Mouse (Mus musculus) embryonic fibroblast, embryonic 13.5 days (primary cell): ENCODE results near the gene Lypla2. TPM values are rescaled to one million over a fixed set of nuclear protein-coding genes. Genes with fewer than 3 reads are reported as not detected.
"Not testable (repeated sequence)": the region's sequence is repeated elsewhere in the genome, so short reads cannot be mapped to it uniquely, and the experiment has no call there.

Experiments used
- H3K27ac ChIP-seq: 2 replicates; pipeline ENCODE4 v1.5.1; 2012; ENCODE audit warnings: low read length, control low read depth, inconsistent platforms; ENCODE audit not compliant: insufficient read depth
- H3K4me1 ChIP-seq: 2 replicates; pipeline ENCODE4 v1.6.1; 2011; ENCODE audit warnings: low read length; ENCODE audit not compliant: control insufficient read depth, insufficient read depth
- H3K4me3 ChIP-seq: 2 replicates; pipeline ENCODE4 v1.5.1; 2011; ENCODE audit warnings: mild to moderate bottlenecking, control low read depth, low read length; ENCODE audit not compliant: insufficient read depth
- CTCF ChIP-seq: IDR thresholded peaks from 2 replicates; pipeline ENCODE4 v1.5.1; 2011; ENCODE audit warnings: mild to moderate bottlenecking, control low read depth, low read length, moderate library complexity, borderline replicate concordance; ENCODE audit not compliant: insufficient read depth
- POLR2A ChIP-seq: IDR thresholded peaks from 2 replicates; pipeline ENCODE4 v1.6.1; 2011; ENCODE audit warnings: low read depth, mild to moderate bottlenecking, control low read depth, low read length, moderate library complexity
- polyA plus RNA-seq: library from polyadenylated mRNA; stranded (reverse); fragments of >200 nt; gene quantifications from 2 replicates; pipeline ENCODE4 v1.2.4, GENCODE M21; 2011; ENCODE audit warnings: low read depth; ENCODE audit not compliant: missing spikeins, insufficient read length

The Lypla2 gene
- polyA plus RNA-seq, 1 experiment: 35.5 TPM

DNA sequence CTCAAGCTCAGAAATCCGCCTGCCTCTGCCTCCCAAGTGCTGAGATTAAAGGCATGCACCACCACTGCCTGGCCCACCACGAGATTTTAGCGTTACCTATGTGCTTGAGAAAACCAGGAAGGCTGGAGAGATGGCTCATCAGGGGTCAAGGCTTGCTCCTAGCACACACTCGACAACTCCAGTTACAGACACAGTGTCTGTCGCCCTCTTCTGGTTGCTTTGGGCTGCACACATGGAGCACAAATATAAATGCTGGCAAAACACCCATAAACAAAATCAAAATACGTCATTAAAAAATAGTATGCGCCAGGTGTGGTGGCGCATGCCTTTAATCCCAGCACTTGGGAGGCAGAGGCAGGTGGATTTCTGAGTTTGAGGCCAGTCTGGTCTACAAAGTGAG lies 31.4 kb downstream of the Lypla2 start:
- H3K4me1 ChIP-seq, H3K4me3 ChIP-seq, H3K27ac ChIP-seq: not testable (repeated sequence)
- 0 out of 2 replicates have a peak, but pooled peaks have one; percentile 22 for TF ChIP-seq CTCF

DNA sequence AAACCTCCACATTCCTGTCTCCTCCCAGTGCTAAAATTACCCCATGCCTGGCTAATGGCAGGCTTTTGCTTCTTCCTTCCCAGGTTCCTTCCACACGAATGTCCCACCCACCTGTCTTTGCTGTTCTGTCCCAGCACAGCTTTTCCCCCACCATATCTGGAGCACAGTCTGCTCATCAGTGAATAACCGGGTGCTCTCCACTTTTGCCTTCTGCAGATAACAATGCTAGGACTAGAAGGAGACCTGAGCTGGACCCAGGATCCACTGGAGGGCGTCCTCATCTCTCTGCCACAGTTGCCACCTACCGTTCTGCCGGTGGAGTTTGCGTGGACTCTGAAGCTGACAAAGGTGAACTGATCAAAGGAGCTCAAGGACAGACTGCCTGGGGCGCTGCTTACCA lies 33.6 kb downstream of the Lypla2 start:
- TF ChIP-seq CTCF: no peak
- no peak for TF ChIP-seq POLR2A
- Histone ChIP-seq H3K27ac (no peak overlapping the region), H3K4me3 (no peak overlapping the region), H3K4me1 (no peaks in the 10 kb centered on the region)

GRCm38 (mm10) chr4:135935502-135935901 lies 36.9 kb downstream of the Lypla2 start:
- H3K27ac ChIP-seq: no peak overlapping the region
- TF ChIP-seq POLR2A: no peak
- no peak for TF ChIP-seq CTCF
- no peak overlapping the region for H3K4me3 ChIP-seq
- H3K4me1 ChIP-seq: no peaks in the 10 kb centered on the region

DNA sequence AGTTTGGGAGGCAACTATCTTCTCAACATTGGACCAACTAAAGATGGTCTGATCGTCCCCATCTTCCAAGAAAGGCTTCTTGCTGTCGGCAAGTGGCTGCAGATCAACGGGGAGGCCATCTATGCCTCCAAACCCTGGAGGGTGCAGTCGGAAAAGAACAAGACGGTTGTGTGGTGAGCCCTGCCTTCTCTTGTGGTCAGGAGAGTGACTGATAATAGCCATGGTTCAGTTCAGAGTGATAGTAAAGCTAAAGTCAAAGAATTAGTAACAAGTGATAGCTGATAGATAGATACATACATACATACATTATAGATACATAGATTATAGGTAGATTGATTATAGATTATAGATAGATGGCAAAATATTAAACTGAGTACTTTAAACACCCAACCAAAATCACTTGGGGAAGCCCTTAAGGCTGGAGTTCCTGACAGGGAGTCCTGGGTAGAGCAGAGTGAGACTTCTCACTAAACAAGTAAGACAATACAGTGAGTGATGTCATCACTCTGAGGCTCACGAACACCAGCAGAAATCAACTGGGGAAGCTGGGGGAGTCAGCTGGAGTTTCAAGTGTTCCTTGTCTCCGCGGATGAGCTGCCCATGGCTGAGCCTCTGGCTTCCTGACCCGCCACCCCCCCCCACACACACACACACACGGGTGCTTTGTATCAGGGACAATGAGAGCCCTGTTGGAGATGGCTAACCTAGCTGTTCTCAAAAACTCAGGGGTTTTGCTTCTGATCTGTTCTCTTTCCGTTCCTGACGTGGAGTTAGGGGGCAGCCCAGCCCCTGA lies 37.5 kb downstream of the Lypla2 start:
- TF ChIP-seq CTCF (no peak), POLR2A (no peak)
- Histone ChIP-seq H3K4me1 (no peaks in the 10 kb centered on the region), H3K27ac (no peak overlapping the region), H3K4me3 (no peak overlapping the region)

- Histone ChIP-seq H3K4me3 (no peak overlapping the region), H3K4me1 (no peaks in the 10 kb centered on the region), H3K27ac (no peak overlapping the region)
- TF ChIP-seq POLR2A (no peak), CTCF (peak; percentile 81; the same call in 1 of the 2 replicates)
Observed at GRCm38 (mm10) chr4:135931832-135932231, 40.6 kb downstream of the Lypla2 start.

DNA sequence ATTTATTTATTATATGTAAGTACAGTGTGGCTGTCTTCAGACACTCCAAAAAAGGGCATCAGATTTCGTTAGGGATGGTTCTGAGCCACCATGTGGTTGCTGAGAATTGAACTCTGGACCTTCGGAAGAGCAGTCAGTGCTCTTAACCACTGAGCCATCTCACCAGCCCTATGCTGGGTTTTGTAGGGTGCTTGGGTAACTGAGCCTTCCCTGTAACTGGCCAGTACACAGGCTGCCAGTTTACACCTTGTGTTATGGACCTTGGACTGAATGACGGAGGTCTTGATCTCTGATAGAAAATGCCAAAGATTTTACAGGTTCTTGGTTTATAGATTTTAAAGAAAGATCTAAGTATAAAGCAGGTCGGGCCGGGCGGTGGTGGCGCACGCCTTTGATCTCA lies 42.2 kb downstream of the Lypla2 start:
- Histone ChIP-seq H3K4me1 (no peaks in the 10 kb centered on the region), H3K4me3 (no peak overlapping the region), H3K27ac (no peak overlapping the region)
- TF ChIP-seq POLR2A: no peak
- TF ChIP-seq CTCF: no peak

DNA sequence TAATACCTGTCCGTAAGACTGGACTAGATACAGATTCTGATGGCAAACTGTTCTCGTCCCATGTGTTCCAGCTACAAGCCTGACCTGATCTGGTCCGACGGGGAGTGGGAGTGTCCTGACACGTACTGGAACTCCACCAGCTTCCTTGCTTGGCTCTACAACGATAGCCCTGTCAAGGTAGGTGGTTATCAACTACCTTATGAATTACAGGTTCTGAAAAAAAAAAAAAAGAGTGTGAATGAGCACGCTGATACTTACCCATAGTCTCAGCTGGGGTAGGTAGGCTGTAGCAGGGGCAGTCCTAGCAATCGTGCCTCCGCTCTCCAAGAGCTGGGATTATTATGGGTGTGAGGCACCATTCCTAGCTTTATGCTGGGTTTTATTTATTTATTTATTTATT lies 42.6 kb downstream of the Lypla2 start:
- Histone ChIP-seq H3K27ac (no peak overlapping the region), H3K4me3 (no peak overlapping the region), H3K4me1 (no peaks in the 10 kb centered on the region)
- no peak for TF ChIP-seq POLR2A
- no peak for TF ChIP-seq CTCF

DNA sequence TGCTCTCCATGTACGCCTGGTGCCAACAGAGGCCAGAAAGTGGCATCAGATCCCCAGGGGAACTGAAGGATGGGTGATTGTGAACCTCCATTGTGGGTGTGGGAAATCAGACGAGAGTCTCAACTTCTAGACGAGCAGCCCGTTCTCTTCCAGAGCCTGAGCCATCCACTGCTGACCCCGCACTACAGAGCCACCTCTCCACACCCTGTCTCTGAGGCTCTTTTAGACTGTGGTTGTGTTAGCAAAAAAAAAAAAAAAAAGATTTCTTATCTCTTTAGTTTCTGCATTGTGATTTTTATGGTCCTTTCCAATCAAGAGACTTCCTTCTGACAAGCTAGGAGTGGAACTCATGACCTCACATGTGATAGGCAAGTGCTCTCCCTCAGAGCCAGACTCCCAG lies 43.0 kb downstream of the Lypla2 start:
- TF ChIP-seq CTCF: no peak
- TF ChIP-seq POLR2A: no peak
- no peak overlapping the region for H3K27ac ChIP-seq
- H3K4me3 ChIP-seq: no peak overlapping the region
- H3K4me1 ChIP-seq: no peaks in the 10 kb centered on the region

DNA sequence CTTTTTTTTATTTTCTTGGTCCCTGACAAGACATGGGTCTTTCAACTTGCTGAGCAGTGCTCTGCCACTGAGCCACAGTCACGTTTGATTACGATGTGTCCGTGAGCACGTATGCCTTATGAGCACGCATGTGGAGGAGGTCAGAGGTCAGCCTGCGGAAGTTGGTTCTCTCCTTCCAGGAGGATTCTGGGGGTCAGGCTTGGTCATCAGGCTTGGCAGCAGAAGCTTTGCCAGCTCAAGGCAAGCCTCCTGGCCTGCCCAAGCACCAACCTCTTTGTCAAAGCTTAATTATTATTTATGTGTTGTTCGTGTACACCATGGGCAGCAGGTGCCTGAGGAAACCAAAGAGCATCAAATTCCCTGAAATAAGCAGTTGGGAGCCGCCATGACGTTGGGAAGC lies 44.0 kb downstream of the Lypla2 start:
- no peak overlapping the region for H3K4me3 ChIP-seq
- H3K4me1 ChIP-seq: no peaks in the 10 kb centered on the region
- TF ChIP-seq POLR2A (no peak), CTCF (no peak)

GRCm38 (mm10) chr4:135926861-135927260 lies 45.6 kb downstream of the Lypla2 start:
- Histone ChIP-seq H3K4me1 (0 out of 2 replicates have a peak, but pooled peaks cover under 1% of the 10 kb centered on the region), H3K4me3 (no peak overlapping the region), H3K27ac (no peak overlapping the region)
- TF ChIP-seq CTCF (no peak), POLR2A (no peak)

More for the DNA sequence above, 44.0 kb downstream of the Lypla2 start:
- H3K27ac ChIP-seq: no peak overlapping the region
